Mouse (Mus musculus): ENCODE data around the gene Nr2c2ap. TPM values are rescaled to one million over a fixed set of nuclear protein-coding genes. Genes with fewer than 3 reads are reported as not detected.
A peak's percentile ranks its signal among the peaks of the same experiment; 100 is the strongest.

The Nr2c2ap gene
- total and polyA plus RNA-seq, 2 experiments from 2014 or later: 5.4 to 42.1 TPM

DNA sequence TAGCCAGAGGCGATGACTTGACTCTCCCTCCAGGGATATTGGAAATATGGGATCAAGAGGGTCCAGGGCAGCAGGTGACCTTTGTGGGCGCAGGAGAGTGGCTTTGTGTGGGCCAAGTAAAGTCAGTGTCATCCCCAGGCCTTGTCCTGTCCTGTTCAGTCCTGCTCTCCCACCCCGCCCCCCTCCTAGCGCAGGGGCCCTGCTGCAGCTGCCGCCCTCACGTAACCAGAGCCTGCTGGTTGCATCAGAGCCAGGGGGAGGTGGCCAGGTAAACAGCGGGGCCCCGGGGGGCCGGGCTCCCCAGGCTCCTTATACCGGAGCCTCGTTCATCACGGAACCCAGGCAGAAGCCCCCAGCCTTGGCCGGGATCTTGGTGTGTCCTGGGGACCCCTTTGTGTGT lies 19.0 kb downstream of the Nr2c2ap start:
- Histone ChIP-seq H3K9ac (replicated peaks; ENCODE audit: low read length, poor library complexity, severe bottlenecking) (no peak overlapping the region), H3K27me3 (ENCODE audit: insufficient read depth, low read length) (no peaks in the 10 kb centered on the region), H3K4me1 (ENCODE audit: insufficient read depth, low read length) (no peaks in the 10 kb centered on the region), H3K27ac (ENCODE audit: low read depth, low read length) (no peak overlapping the region), H3K4me3 (ENCODE audit: low read depth, low read length) (no peak overlapping the region), H3K4me2 (ENCODE audit: low read depth, low read length, poor library complexity, severe bottlenecking) (no peak overlapping the region), H3K9me3 (ENCODE audit: low read length) (no peaks in the 10 kb centered on the region), H3K36me3 (ENCODE audit: insufficient read depth, low read length) (peaks cover 20% of the 10 kb centered on the region)
- ATAC-seq (ENCODE audit: low FRiP score) (peak; percentile 6; the same call in 1 of the 2 replicates), DNase-seq (ENCODE audit: low spot score) (no peak)
- no peak for TF ChIP-seq CTCF (IDR thresholded peaks at IDR 0.05)
- WGBS: 18% methylated on average over 13 of the region's 13 CpGs

DNA sequence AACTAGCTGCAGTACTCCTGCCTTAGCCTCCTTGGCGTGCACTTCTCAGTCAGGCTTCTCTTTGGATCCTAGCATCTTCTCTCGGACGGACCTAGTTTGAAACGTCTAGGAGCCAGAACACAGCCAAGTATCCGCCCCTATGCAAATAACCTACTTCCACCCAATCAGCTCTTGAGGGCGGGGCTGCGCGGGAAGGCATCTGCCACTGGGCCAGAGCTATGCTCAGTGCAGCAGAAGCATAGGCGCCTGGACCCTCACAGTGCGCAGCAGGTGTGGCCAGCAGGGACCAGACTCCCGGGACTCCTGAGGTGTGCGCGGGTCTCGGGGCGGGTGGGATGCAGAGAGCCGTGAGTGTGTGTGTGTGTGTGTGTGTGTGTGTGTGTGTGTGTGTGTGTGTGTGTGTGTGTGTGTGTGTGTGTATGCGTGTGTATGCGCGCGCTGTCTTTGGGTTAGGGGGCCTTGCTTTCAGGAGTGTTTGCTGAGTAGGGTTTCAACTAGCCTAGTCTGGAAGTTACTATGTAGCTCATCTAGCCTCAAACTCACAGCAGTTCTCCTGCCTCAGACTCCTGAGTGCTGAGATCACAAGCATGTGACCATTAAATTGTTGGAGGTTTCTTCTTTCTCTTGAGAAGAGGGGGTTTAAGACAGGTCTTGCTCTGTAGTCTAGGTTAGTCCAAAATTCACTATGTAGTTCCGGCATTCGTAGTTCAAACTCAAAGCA lies 21.6 kb downstream of the Nr2c2ap start:
- Histone ChIP-seq H3K27me3 (ENCODE audit: insufficient read depth, low read length) (no peaks in the 10 kb centered on the region), H3K9me3 (ENCODE audit: low read length) (no peaks in the 10 kb centered on the region), H3K27ac (ENCODE audit: low read depth, low read length) (no peak overlapping the region), H3K36me3 (ENCODE audit: insufficient read depth, low read length) (no peaks in the 10 kb centered on the region), H3K4me3 (ENCODE audit: low read depth, low read length) (no peak overlapping the region), H3K4me2 (ENCODE audit: low read depth, low read length, poor library complexity, severe bottlenecking) (peak overlapping the region; percentile 43), H3K9ac (replicated peaks; ENCODE audit: low read length, poor library complexity, severe bottlenecking) (no peak overlapping the region), H3K4me1 (ENCODE audit: insufficient read depth, low read length) (no peaks in the 10 kb centered on the region)
- no peak for TF ChIP-seq CTCF (IDR thresholded peaks at IDR 0.05)
- WGBS: 13% methylated on average over 19 of the region's 22 CpGs
- peak; percentile 68 for ATAC-seq (ENCODE audit: low FRiP score)
- DNase-seq (ENCODE audit: low spot score): peak; percentile 75

DNA sequence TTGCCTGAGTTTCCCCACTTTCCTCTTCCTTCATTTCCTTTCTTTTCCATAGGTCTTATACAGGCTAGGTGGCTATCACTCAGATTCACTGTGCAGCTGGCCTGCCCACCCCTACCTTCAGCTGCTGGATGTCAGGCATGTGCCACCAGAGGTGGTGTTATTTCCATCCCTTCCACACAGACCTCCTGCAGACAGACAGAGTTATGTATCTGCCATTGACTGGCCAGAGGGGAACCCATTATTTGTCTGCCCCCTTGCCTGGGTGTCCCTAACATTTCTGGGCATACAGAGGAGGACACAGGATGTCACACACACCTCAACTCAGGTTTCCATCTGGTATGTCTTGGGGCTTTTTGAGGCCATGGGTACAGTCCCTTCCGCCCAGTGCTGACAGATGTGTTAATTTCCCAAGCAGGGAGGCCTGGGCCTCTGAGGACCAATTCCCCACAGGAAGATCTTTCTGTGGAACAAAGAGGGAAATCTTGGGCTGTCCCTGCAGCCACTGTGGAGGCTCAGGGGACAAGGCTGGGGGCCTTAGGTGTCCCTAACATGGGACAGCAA lies 26.2 kb downstream of the Nr2c2ap start:
- Histone ChIP-seq H3K4me1 (ENCODE audit: insufficient read depth, low read length) (no peaks in the 10 kb centered on the region), H3K27ac (ENCODE audit: low read depth, low read length) (no peak overlapping the region), H3K4me2 (ENCODE audit: low read depth, low read length, poor library complexity, severe bottlenecking) (no peak overlapping the region), H3K27me3 (ENCODE audit: insufficient read depth, low read length) (no peaks in the 10 kb centered on the region), H3K36me3 (ENCODE audit: insufficient read depth, low read length) (no peaks in the 10 kb centered on the region), H3K4me3 (ENCODE audit: low read depth, low read length) (no peak overlapping the region), H3K9ac (replicated peaks; ENCODE audit: low read length, poor library complexity, severe bottlenecking) (no peak overlapping the region), H3K9me3 (ENCODE audit: low read length) (no peaks in the 10 kb centered on the region)
- ATAC-seq (ENCODE audit: low FRiP score) (no peak), DNase-seq (ENCODE audit: low spot score) (no peak)
- TF ChIP-seq CTCF (IDR thresholded peaks at IDR 0.05): no peak
- 100% methylated on average over 1 of the region's 1 CpGs for WGBS

DNA sequence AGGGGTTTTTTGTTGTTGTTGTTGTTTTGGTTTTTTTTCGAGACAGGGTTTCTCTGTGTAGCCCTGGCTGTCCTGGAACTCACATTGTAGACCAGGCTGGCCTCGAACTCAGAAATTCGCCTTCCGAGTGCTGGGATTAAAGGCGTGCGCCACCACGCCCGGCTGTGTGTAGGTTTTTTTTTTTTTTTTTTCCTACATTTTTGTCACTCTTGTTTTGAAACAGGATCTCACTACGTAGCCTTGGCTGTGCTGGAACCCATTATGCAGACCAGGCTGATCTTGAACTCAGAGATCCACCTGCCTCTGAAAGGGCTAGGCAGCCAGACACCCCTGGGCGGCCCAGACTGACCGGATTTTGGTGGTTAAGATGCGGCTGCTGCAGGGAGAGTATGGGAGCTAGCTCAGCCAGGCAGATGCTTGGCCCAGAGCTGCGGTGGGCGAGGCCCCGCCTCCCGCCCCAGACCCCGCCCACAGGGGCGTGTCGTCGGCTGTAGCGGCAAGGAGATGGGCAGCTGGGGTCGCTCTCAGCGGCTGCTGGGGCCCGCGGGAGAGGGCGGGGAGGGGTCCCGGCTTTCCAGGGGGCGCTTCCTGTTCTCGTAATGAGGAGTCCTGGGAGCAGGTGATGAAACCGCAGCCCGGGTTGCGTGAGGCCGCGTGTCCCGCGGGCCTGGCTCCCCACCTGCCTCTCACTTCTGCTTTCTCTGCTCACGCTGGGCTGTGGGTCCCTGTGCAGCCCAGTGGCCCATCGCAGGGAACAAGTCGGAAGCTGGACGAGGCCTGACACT lies 27.1 kb downstream of the Nr2c2ap start:
- Histone ChIP-seq H3K27ac (ENCODE audit: low read depth, low read length) (no peak overlapping the region; the same call in 1 of the 2 replicates), H3K36me3 (ENCODE audit: insufficient read depth, low read length) (no peaks in the 10 kb centered on the region), H3K4me3 (ENCODE audit: low read depth, low read length) (peak overlapping the region; percentile 53), H3K9me3 (ENCODE audit: low read length) (no peaks in the 10 kb centered on the region), H3K4me2 (ENCODE audit: low read depth, low read length, poor library complexity, severe bottlenecking) (peak overlapping the region; percentile 83), H3K27me3 (ENCODE audit: insufficient read depth, low read length) (no peaks in the 10 kb centered on the region), H3K4me1 (ENCODE audit: insufficient read depth, low read length) (no peaks in the 10 kb centered on the region), H3K9ac (replicated peaks; ENCODE audit: low read length, poor library complexity, severe bottlenecking) (peak overlapping the region; percentile 57)
- DNase-seq (ENCODE audit: low spot score) (peak; percentile 78), ATAC-seq (ENCODE audit: low FRiP score) (peak; percentile 91)
- no peak; the same call in 1 of the 2 replicates for TF ChIP-seq CTCF (IDR thresholded peaks at IDR 0.05)
- WGBS: 12% methylated on average over 40 of the region's 40 CpGs

DNA sequence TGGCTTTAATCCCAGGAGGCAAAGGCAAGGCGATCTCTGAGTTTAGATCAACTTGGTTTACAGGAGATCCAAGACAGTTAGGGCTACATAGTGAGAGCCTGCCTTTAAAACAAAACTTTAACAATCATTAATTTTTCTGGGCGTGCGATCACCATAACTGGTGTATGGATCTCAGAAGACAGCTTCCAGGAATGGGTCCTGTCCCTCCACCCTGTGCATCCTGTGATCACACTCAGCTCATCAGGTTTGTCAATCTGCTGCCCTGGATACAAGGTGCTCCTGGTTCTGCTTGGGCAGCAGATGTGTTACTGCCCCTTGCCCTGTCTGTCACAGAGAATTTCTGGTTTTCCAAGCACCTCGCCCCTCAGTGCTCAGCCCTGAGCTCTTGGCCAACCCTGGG lies 28.1 kb downstream of the Nr2c2ap start:
- 92% methylated on average over 4 of the region's 4 CpGs for WGBS
- ATAC-seq (ENCODE audit: low FRiP score) (no peak), DNase-seq (ENCODE audit: low spot score) (no peak)
- H3K4me3 ChIP-seq (ENCODE audit: low read depth, low read length): no peak overlapping the region; the same call in 1 of the 2 replicates
- H3K27ac ChIP-seq (ENCODE audit: low read depth, low read length): no peak overlapping the region
- H3K36me3 ChIP-seq (ENCODE audit: insufficient read depth, low read length): no peaks in the 10 kb centered on the region
- H3K4me2 ChIP-seq (ENCODE audit: low read depth, low read length, poor library complexity, severe bottlenecking): peak overlapping the region; percentile 83; the same call in 1 of the 2 replicates
- peaks cover 3% of the 10 kb centered on the region; the same call in 1 of the 2 replicates for H3K27me3 ChIP-seq (ENCODE audit: insufficient read depth, low read length)
- TF ChIP-seq CTCF (IDR thresholded peaks at IDR 0.05): no peak
- no peaks in the 10 kb centered on the region for H3K4me1 ChIP-seq (ENCODE audit: insufficient read depth, low read length)
- no peaks in the 10 kb centered on the region for H3K9me3 ChIP-seq (ENCODE audit: low read length)
- 0 out of 2 replicates have a peak overlapping the region, but pooled peaks have one; percentile 57 for H3K9ac ChIP-seq (replicated peaks; ENCODE audit: low read length, poor library complexity, severe bottlenecking)
